In the genomic region with DNA sequence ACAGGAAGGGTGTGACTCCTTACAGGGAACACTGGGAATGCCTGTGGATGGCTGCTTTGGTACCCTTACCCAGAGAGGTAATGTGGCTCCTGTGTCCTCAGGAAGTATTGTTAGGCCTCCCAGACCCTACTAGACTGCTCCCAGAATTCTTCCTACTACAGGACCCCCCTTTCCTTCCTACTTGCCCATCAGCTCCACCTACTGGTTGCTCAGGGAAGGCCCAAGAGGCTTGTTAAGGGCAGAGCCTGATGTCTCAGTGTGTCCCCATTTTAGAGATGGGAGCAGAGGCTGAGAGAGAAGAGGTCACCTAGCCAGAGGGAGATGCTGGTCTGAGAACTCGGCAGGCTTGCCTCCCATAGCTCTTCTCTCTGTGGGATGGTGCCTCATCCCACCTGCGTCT, we compare ENCODE assay signal across 9 mouse cellular contexts.
A peak's percentile ranks its signal among the peaks of the same experiment; 100 is the strongest.
DNase-seq lines count a peak whose midpoint lies in the region; ATAC-seq and TF ChIP-seq lines count a peak whose summit lies in the region.
"Had no signal": no experiment of that assay in that cellular context is flagged by ENCODE, and none has a peak within 500 bp of the region (broad histone marks: within the 10 kb centered on the region; RNA-seq: fewer than 3 reads in every experiment).

No protein-coding gene starts in this region.

- no peaks in the 10 kb centered on the region for H3K9me3 ChIP-seq in lung, embryonic 14.5 days (ENCODE audit: low read depth, low read length)
- no peaks in the 10 kb centered on the region for H3K9me3 ChIP-seq in hindbrain, embryonic 13.5 days
- H3K9me3 ChIP-seq: embryonic facial prominence, embryonic 13.5 days had no signal

- H3K9ac ChIP-seq in lung, embryonic 14.5 days: no peak overlapping the region
- no peak overlapping the region for H3K9ac ChIP-seq in hindbrain, embryonic 13.5 days
- H3K9ac ChIP-seq: embryonic facial prominence, embryonic 13.5 days had no signal

- WGBS in lung, embryonic 14.5 days: 83% methylated on average over 2 of the region's 2 CpGs
- WGBS in hindbrain, embryonic 13.5 days: 81% methylated on average over 2 of the region's 2 CpGs

- H3K4me2 ChIP-seq in lung, embryonic 14.5 days: no peak overlapping the region
- no peak overlapping the region for H3K4me2 ChIP-seq in hindbrain, embryonic 13.5 days
- H3K4me2 ChIP-seq: embryonic facial prominence, embryonic 13.5 days had no signal

- peak; percentile 48 for DNase-seq in layer of hippocampus, adult 11-12 months (ENCODE audit: low spot score)
- no peak for DNase-seq in layer of hippocampus, adult 8-10 months (ENCODE audit: low spot score in 2 of 2)
- DNase-seq in R1 (ENCODE audit: low read depth, low spot score): peak; percentile 79
- DNase-seq in embryo, embryonic 10.5 days (ENCODE audit: low spot score): peak; percentile 59
- peak; percentile 72 for DNase-seq in lung, embryonic 14.5 days
- DNase-seq in frontal cortex, postnatal 14 days (ENCODE audit: low spot score in 2 of 2): no peak
- no peak for DNase-seq in cerebellum, adult 9-10 months

- no peaks in the 10 kb centered on the region for H3K27me3 ChIP-seq in lung, embryonic 14.5 days (ENCODE audit: insufficient read depth, low read length)
- peaks cover 6% of the 10 kb centered on the region; the same call in 1 of the 2 replicates for H3K27me3 ChIP-seq in hindbrain, embryonic 13.5 days
- H3K27me3 ChIP-seq: embryonic facial prominence, embryonic 13.5 days had no signal

- H3K27ac ChIP-seq in lung, embryonic 14.5 days (ENCODE audit: low read depth): no peak overlapping the region
- no peak overlapping the region for H3K27ac ChIP-seq in hindbrain, embryonic 13.5 days
- H3K27ac ChIP-seq: embryonic facial prominence, embryonic 13.5 days had no signal

- peak; percentile 80 for TF ChIP-seq CTCF in lung, embryonic 14.5 days (IDR thresholded peaks at IDR 0.05; ENCODE audit: low read depth)

- peaks cover 20% of the 10 kb centered on the region for H3K4me1 ChIP-seq in lung, embryonic 14.5 days (ENCODE audit: insufficient read depth)
- peaks cover 11% of the 10 kb centered on the region; the same call in 1 of the 2 replicates for H3K4me1 ChIP-seq in hindbrain, embryonic 13.5 days (replicated peaks)

- H3K4me3 ChIP-seq in lung, embryonic 14.5 days (ENCODE audit: low read depth, low read length): no peak overlapping the region
- H3K4me3 ChIP-seq in hindbrain, embryonic 13.5 days: no peak overlapping the region
- H3K4me3 ChIP-seq: embryonic facial prominence, embryonic 13.5 days had no signal

- no peaks in the 10 kb centered on the region for H3K36me3 ChIP-seq in lung, embryonic 14.5 days (ENCODE audit: insufficient read depth)
- H3K36me3 ChIP-seq in hindbrain, embryonic 13.5 days: no peaks in the 10 kb centered on the region
- H3K36me3 ChIP-seq: embryonic facial prominence, embryonic 13.5 days had no signal

- no peak for ATAC-seq in lung, embryonic 14.5 days (ENCODE audit: insufficient read depth)
- ATAC-seq in hindbrain, embryonic 13.5 days (ENCODE audit: low FRiP score): no peak

Comparison
In these comparisons a context has a peak if more than half of its experiments do, and no peak if none do; other contexts are left out.
1. DNase-seq: peak in layer of hippocampus, adult 11-12 months (single experiment), R1 (single experiment), embryo, embryonic 10.5 days (single experiment) and lung, embryonic 14.5 days (single experiment); none in layer of hippocampus, adult 8-10 months (0 of 2), frontal cortex, postnatal 14 days (0 of 2) and cerebellum, adult 9-10 months (single experiment).